Mouse (Mus musculus) kidney, adult 9 months (tissue): ENCODE measurements at regions not wholly inside any gene's neighbourhood (a gene's known extent, or its start where the extent isn't known, plus 50 kb on each side); places are given as distances from the start of the nearest gene placed in this dataset.
"Not testable (repeated sequence)": the region's sequence is repeated elsewhere in the genome, so short reads cannot be mapped to it uniquely, and the experiment has no call there.

Experiments
- DNase-seq: peaks from one replicate; pipeline ENCODE4 v3.0.0; 2022

DNA sequence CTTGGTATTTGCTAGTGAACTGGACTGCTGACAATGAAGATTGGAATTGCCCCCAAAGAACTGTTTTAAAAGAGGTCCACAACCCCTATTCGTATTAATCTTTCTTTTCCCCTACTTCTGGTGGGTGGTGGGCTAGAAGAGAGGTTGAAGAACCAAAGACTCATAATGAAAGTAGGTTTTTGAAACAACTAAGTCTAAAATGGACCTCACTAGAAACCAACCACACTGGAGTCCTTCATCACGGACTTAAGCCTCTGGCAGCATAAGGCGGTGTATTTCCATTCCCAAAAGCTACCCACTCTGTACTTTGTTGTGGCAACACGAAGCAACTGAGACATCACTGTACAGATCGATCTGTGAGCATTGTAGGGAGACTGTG lies 251.1 kb downstream of the Diras2 start:
- no peak for DNase-seq

DNA sequence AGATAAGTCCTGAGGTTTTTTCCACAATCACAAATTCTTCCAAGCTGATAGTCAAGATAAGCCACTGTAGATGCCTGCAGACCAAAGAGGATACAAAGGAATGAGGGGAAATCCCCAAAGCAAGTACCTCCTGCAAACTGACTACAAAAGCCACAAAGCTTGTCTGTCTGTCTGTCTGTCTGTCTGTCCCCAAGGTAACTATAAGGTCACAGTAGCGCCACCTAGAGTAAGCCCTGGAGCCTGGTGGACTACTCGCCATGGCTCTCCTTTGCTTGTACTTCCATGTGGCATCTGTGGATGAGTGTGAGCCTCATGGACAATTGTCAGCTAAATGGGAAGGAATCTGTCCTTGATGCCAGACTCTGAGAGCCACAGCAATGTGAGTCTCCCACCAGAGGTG lies 249.8 kb downstream of the Diras2 start:
- DNase-seq = no peak

DNA sequence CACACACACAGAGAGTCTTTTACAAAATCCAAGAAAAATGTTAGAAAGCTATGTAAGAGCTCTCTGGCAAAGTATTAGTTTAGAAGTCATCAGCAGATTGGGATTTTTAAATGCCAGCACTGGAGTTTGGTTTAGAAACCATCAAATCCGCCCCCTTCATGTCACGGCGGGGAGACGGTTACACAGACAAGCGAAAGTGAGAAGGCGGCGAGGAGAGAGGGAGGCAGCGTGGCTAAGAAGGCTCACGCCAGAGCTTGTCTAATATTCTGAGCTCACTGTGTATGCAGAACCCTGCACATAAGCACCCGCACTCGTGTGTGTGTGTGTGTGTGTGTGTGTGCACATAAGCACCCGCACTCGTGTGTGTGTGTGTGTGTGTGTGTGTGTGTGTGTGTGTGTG lies 248.6 kb downstream of the Diras2 start:
- DNase-seq = no peak

DNA sequence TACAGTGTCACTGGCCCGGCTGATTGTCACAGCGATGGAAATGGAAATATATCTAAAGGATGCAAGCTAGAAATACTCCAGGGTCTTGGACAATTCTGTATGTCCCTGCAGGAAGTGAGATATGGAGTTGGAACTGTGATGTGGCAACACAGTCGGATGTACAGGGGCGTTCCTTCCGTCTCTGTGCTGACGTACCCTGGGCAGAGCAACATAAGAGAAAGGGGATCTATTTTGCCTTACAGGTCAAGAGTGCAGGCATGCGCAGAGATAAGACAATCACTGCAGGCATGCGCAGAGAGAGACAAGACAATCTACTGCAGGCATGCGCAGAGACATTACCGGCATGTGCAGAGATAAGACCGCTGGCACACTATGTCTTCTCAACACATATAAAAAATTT lies 247.6 kb downstream of the Diras2 start:
- DNase-seq = no peak

DNA sequence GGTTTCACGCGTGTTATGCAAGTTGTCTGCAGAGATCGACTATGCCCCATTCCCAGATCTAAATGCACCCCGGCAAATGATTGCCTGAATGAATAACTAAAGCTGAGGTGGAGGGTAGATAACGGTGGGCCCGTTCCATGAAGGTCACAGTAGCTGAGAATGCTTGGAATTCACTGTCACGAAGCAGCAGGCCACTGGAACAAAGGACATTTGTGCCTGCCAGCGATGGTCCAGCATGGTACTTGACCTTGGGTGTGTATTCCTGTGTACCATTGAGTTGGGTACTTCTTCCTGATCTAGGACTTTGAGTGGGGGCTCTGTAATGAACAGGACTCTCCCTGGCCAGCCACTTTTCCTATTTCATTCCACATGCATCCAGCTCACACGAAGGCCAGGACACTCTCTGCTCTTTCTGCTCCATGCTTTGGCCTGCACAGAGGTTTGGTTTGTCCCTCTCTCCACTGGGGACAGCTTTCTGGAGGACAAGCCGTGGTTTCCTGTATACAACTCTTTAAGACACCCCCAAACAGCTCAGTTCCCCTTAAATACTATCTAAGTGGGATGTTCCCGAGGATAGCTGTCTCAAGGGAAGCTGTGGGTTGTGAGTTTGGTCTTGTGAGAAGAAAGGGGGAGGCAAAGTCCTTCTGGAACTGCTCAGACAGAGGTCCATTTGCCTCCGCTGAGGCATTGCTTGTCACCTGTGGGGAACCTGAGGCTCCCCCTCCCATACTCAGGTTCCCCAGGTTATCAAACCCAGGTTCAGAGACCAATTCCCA lies 246.9 kb downstream of the Diras2 start:
- no peak for DNase-seq

DNA sequence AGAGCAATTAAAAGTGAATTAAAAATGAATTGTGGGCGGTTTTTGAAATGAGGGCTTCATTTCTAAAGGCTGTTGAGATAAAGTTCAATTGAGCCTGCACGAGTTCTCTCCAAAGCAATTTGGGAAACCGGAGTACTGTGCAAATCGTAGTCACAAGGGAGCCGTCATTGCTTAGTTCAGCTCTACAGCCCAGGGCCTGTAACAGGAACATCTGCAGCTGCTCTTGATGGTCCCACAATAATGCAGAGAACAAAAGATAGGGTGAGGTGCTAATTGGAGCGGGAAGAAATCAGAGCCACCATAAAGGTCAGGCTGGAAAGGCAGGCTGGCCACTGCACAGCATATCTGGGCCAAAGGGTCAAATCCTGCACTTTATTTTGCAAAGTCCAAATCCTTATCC lies 242.7 kb downstream of the Diras2 start:
- DNase-seq = no peak

DNA sequence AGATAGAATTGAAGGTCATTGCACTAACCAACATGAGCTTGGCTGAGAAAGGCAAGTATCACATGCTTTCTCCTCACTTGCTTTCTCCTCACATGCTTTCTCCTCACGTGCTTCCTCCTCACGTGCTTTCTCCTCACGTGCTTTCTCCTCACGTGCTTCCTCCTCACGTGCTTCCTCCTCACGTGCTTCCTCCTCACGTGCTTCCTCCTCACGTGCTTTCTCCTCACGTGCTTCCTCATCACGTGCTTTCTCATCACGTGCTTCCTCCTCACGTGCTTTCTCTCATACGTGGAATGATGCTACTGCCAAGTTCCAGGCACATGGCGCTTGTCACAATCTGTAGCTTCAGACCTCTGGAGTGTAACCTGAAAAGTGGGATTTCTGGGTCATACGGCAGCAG lies 235.2 kb downstream of the Diras2 start:
- DNase-seq = no peak

DNA sequence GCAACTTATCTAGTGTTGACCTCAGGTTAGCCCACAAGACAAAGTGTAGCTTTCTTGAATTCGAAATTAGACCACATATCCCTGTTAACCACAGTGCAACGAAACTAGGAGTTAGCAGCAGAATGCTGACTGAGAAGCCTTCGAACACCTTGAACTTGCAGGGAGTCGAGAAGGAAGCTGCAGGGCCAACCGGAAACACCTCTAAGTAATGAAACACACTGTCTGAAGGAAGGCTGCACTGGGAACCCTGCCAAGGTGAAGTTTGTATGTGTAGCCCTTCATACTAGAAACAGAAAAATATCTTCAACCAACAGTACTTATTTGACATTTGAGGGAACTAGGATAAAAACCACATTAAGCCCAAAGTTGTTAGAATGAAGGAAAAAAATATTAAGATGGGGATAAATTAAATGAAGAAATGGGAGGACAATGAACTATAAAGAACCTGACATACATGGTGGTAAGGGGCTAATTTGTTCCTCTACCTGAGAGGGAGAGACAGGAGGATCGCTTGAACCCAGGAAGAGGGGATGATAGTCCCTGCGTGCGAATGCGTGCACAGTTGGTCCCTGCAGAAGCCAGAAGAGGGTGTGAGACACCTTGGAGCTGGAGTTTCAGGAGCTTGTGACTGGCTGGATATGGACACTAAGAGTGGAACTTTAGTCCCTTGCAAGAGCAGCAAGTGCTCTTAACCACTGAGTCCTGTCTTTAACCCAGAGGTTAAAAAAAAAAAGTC lies 234.4 kb downstream of the Diras2 start:
- DNase-seq = no peak

DNA sequence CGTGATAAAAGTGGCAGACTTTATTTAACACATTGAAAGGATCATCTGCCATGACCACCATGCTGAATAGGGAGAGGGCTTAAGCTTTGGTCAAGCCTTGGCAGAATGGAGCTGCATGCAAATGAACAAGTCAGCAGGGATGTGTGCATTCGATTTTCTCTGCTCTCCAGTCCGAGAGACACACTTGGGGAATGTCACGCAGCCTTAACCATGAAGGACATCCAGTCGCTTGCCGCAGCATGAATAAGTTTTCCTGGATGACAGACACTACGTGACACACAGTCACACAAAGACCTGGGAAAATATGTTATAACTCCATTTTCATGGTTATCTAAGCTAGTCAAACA lies 233.8 kb downstream of the Diras2 start:
- DNase-seq = no peak

DNA sequence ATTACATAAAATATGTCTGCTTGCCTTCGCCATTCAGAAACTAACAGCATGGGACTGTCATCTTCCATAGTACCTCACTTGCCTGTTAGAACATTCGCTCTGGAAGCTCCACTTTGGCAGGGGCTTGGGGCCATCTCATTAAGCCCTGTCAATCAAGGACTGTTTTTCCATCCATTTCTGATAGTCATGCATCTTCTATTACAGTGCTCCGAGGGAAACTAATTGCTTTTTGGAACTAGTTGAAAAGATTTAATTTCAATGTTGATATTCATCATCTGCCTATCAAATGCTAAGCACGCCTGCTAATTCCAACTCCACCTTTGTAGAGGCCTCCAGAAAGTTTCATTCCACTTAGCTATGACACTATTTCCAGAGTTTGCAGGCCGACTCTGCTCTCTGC lies 232.7 kb downstream of the Diras2 start:
- no peak for DNase-seq

DNA sequence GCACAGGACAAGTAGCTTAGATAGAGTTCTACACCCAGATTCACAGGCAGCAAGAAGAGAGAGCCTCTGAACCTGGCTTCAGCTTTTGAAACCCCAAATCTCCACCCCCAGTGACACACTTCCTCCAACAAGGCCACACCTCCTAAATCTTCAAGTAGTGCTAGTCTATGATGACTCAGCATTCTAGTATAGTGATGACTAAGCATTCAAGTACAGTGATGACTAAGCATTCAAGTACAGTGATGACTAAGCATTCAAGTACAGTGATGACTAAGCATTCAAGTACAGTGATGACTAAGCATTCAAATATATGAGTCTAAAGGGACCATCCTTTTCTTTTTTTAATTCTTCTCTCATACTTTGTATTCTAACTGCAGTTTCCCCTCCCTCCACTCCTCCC lies 225.8 kb downstream of the Diras2 start:
- not testable (repeated sequence) for DNase-seq

DNA sequence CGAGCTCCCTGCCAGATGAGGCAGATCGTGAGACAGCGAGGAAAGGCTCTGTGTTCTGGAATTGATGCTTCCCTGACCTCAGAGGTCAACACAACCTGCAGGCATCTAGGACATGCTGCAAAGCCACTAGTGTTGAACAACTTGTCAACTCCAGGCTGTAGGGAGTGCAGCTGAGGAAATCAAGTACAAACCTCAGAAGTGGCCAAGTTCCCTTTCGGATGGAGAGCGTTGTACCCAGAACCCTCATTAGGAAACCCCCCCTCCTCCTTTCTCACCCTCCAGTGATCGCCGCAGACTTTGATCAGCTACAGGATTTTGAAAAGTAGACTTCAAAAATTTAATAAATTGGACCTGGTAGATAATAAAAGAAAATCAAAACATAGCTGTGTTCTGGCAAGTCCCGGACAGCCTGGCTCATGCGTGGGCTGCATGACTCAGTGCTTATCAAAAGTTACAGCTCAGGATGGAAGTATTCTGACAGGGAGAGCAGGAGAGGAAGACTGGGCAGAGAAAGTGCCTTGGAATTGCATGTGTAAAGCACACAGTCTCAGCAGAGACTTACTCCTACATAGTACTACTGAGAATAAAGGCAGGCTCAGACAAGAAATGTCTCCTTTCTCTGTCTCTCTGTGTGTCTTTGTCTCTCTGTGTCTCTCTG lies 224.2 kb downstream of the Diras2 start:
- DNase-seq = no peak

DNA sequence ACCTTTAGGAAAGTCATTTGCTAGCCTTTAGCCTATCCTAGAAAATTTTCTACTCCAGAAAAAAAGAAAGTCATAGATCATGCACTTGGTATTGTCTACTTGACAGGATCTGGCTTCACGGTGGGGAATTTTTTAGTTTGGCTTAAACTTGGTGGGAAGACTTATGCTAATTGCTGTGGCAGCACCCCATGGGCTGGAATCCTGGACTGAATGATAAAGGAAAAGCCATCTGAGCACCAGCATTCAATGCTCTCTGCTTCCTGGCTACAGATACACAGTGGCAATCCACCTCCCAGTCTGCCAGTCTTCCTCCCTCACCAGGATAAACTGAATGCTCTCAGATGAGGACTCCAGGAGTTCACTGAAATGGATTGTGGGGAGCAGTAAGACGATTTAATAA lies 220.1 kb downstream of the Diras2 start:
- no peak for DNase-seq

DNA sequence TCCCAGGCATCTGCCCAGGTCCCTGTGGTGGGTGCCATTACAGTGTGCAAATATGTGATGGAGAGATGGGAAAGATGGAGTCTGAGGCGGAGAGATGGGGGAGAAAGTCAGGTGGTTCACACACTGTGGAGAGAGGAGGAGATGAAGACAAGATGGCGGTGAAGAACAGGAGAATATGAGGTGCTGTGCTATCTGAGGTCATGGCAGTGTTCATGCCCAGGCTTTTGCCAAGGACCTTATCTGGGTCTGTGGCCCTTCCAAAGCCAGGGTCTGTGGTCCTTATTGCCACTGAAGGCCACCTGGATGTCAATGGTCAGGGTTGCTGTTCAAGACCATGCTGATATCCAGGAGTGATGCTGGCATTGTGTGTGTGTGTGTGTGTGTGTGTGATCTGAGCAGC lies 212.8 kb downstream of the Diras2 start:
- no peak for DNase-seq

DNA sequence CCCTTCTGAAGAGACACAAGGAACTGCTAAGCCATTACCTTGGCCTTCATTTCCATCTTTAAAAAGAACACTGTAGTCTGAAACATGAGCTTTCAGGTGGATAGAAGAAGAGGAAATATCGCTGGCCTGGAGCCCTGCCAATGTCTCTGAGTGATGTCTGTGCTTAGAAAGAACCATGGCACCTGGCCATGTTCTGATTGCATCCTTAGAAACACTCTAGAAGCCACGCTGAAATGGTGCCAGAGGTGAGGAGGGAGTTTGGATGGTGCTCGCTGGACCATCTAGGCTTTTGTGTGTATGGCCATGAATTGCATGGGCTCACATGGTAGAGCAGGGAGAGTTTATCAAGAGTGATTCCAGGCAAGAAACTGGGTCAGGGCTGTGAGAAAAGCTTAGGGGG lies 207.4 kb downstream of the Diras2 start:
- DNase-seq = peak; percentile 6

DNA sequence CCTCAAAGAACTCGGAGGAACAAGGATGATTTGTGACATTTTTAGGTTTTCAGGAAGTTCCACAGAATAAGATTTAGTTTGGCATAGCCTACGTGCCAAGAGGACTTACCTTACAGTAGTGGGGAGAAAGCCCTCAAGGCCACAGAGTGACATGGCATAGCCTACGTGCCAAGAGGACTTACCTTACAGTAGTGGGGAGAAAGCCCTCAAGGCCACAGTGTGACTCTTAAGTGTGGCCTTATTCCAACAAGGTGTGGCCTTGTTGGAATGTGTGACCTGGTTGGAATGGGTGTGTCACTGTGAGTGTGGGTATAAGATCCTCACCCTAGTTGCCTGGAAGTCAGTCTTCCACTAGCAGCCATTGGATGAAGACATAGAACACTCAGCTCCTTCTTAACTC lies 206.7 kb downstream of the Diras2 start:
- not testable (repeated sequence) for DNase-seq

DNA sequence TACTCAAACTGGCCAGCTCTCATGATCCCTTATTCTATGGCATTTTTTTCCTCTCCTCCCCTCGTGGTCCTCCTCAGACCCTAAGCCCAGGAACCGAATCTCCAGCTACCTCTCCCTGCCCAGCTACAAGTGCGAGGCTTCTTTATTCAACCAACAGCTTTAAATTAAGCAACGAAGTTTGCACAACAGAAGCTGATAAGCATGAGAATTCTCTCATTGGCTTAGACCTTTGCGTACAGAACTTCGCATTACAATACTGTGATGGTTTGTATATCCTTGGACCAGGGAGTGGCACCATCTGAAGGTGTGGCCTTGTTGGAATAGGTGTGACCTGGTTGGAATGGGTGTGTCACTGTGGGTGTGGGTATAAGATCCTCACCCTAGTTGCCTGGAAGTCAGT lies 205.4 kb downstream of the Diras2 start:
- DNase-seq = not testable (repeated sequence)

DNA sequence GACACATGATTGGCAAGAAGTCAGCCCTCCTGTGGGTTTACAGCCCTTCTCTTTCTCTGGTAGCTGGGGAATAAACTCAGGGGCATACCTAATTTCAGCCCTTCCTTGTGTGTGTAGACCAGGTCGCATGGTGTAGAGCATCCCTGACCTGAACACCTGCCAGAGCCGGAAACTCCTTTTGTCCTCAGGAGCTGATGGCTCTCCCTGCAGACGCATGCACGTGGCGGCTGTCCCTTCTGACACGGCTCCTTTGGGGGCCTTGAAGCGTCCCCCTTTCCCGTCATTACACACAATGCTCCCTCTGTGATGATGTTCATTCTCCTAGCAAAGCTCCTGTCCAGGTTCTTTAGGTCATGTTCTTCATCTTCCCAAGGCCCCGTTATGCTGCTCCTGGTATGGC lies 203.3 kb downstream of the Diras2 start:
- DNase-seq = no peak

DNA sequence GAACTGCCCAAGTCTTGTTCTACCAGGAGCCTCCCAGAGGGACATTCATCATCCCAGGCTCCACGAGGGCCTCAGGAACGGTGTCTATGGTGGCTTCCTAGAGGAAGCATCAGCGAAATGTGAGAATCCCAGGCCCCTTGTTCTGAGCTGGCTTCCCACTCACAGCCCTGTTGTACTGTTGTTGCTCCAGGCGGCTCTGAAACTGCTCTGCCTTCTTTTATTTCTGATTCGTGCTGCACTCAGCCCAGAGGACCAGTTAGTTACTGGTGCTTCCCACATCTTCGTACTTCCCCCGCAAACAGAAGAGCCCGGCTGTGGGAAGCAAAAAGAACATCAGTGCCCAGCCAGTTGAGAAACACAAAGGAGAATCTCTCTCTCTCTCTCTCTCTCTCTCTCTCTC lies 202.3 kb downstream of the Diras2 start:
- DNase-seq = no peak

DNA sequence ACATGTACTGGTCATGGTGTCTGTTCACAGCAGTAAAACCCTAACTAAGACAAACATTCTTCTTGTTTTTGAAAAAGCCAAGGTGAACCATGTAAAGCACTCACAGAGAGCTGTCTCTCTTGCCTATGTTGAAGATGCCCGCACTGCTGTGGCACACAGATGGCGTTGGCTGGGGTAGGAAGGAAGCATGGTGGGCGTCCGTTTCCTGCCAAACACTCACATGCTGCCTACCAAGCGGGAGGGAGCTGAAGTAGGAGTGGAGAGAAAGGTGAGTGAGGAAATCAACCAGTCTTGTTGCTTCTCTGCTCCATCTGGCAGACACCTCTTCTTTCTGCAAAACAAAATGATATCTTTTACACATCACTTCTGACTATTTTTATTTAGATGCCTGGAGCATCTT lies 200.0 kb downstream of the Diras2 start:
- DNase-seq = no peak

DNA sequence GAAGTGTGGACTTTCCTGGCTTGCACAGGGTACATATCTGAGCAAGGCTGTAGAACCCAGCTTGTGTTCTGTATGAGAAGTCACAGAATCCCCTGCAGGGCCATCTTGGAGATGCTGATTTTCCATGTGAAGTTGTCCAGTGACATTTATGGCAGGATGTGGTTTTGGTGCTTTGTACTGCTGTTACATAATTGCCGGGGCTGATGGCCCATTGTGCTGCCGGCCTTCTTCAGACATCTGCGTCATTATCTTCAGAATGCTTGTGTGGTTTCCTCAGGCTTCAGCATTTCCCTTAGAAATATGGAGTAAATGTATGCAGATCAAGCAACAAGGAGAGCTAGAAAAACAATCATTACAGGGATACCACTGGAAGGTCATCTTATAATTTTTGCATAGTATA lies 196.1 kb downstream of the Diras2 start:
- DNase-seq = no peak

DNA sequence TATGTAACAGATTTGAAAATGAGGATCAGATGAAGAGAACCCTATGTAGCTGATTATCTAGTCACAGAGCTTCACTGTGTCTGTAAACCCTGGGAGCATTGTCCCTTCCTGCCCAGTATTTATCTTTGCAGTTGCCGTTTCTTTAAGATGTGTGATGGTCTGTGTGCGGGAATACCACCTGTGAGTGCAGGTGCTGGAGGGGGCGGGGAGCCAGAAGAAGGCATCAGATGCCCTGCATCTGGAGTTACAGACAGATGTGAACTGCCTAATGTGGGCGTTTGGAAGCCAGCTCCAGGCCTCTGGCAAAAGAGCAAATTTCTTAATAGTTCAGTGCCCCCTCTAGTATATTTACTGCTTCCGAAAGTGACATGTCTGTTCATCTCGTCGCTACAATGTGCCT lies 193.1 kb downstream of the Diras2 start:
- DNase-seq = no peak

DNA sequence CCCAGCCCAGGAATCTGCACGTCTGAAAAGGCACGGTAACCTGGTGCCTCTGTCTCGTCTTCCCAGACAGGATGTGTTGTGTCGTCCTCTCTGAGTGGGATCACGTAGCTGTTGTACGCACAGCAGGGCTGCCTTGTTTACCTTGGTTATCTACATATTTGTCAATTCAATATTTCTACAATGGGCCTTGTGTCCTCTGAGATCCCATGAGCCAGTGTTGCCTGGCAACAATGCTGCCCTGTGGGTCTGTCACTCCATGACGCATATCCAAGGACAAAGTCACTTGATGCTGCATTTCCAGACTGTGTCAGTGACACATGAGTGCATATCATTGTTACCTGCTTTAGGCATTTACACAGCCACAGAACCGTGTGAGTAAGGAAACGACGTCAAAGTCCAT lies 191.9 kb downstream of the Diras2 start:
- no peak for DNase-seq

DNA sequence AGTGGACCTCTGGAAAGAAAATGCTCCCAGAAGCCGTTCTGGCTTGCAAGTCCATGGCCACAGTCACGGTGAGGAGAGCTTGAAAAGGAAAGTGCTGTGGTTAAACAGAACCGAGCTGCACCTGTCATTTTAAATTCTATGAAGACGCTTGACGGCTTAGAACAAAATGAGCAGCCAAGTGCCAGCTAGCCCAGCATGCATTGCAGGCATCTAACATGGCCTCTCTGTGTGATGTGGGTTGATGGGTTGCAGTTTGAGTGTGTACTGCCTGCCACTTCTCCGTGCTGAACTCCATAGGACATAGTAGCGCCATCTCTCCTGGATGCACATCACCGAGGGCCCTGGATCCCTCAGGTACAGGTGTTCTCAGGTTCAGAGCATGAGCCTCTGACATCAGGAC lies 189.1 kb downstream of the Diras2 start:
- no peak for DNase-seq
